Mouse (Mus musculus) hindbrain, postnatal 0 days (tissue): Measurements from ENCODE around the gene Tsr1. TPM values are rescaled to one million over a fixed set of nuclear protein-coding genes. Genes with fewer than 3 reads are reported as not detected.

Experiments used
- ATAC-seq: fragments of 200-750 bp; cut with Nextera tagmentation; 2 replicates; pipeline ENCODE4 v1.8.0; 2017; ENCODE audit warnings: mild to moderate bottlenecking, moderate TSS enrichment, moderate library complexity
- DNase-seq: peaks from one replicate; pipeline ENCODE4 v3.0.0-alpha.2; 2015; ENCODE audit warnings: low spot score
- H3K27ac ChIP-seq: fragments of 300-500 bp; sonication (generic); 2 replicates; pipeline ENCODE4 v1.5.1; 2014; ENCODE audit warnings: mild to moderate bottlenecking
- H3K27me3 ChIP-seq: fragments of 300-500 bp; sonication (generic); 2 replicates; pipeline ENCODE4 v1.6.1; 2014; ENCODE audit warnings: low read length, mixed read lengths; ENCODE audit not compliant: insufficient read depth
- H3K36me3 ChIP-seq: fragments of 300-500 bp; sonication (generic); 2 replicates; pipeline ENCODE4 v1.6.1; 2014; ENCODE audit warnings: low read length, mixed read lengths; ENCODE audit not compliant: insufficient read depth
- H3K4me1 ChIP-seq: fragments of 300-500 bp; sonication (generic); 2 replicates; pipeline ENCODE4 v1.6.1; 2014; ENCODE audit warnings: antibody characterized with exemption, low read length, mixed read lengths; ENCODE audit not compliant: insufficient read depth
- H3K4me2 ChIP-seq: fragments of 300-500 bp; sonication (generic); 2 replicates; pipeline ENCODE4 v1.6.1; 2014; ENCODE audit warnings: low read depth, mild to moderate bottlenecking, low read length, moderate library complexity, mixed read lengths
- H3K4me3 ChIP-seq: fragments of 300-500 bp; sonication (generic); 2 replicates; pipeline ENCODE4 v1.5.1; 2014; ENCODE audit warnings: low read length
- H3K9ac ChIP-seq: fragments of 300-500 bp; sonication (generic); replicated peaks from 2 replicates; pipeline ENCODE4 v1.6.1; 2014; ENCODE audit warnings: mild to moderate bottlenecking, low read length, moderate library complexity, mixed read lengths
- H3K9me3 ChIP-seq: fragments of 300-500 bp; sonication (generic); 2 replicates; pipeline ENCODE4 v1.6.1; 2016; ENCODE audit warnings: low read length, mixed read lengths
- CTCF ChIP-seq: IDR thresholded peaks from 2 replicates; pipeline ENCODE4 v1.5.1; 2016; ENCODE audit warnings: antibody characterized with exemption, control low read depth, low read depth
- WGBS: fragments of 180-500 bp; shearing (Covaris S2); extraction: QIAGEN DNeasy Blood & Tissue Kit; methylation state at CpG from one replicate; pipeline ENCODE4 v1.1.7; 2014; 5-methylcytosine and 5-hydroxymethylcytosine counted together
- polyA plus RNA-seq: library from polyadenylated mRNA; unstranded; fragments of >200 nt; fragmentation: Nextera tagmentation; extraction: Ambion mirVana; gene quantifications from 2 replicates; pipeline ENCODE4 v1.2.1, GENCODE M21; 2015
- total RNA-seq: library from RNA; depleted of rRNA; stranded (reverse); fragments of >200 nt; gene quantifications from 2 replicates; pipeline ENCODE4 v1.2.3, GENCODE M21; 2014; rRNA removed

Gene Tsr1
- total RNA-seq = 20.3 and 34.1 TPM in 2 replicates
- polyA plus RNA-seq = 21.1 and 22.0 TPM in 2 replicates

- H3K9me3 ChIP-seq = no peaks in the 10 kb centered on the region
- peak within 1 kb of the TSS; percentile 82 for H3K9ac ChIP-seq
- ATAC-seq (peak; percentile 93), DNase-seq (peak; percentile 97)
- no peak; the same call in 1 of the 2 replicates for TF ChIP-seq CTCF
- peaks cover 31% of the 10 kb centered on the region for H3K36me3 ChIP-seq
- H3K4me2 ChIP-seq = peak within 1 kb of the TSS; percentile 58
- H3K4me3 ChIP-seq = peak within 1 kb of the TSS; percentile 78
- peak within 1 kb of the TSS; percentile 92 for H3K27ac ChIP-seq
- WGBS = under 1% methylated on average over 54 of the region's 54 CpGs
- H3K4me1 ChIP-seq = no peaks in the 10 kb centered on the region
- H3K27me3 ChIP-seq = no peaks in the 10 kb centered on the region
Measured at GRCm38 (mm10) chr11:74897678-74898516, at the start of gene Tsr1. Tsr1 (plus strand) TSS chr11:74898071.

- H3K4me3 ChIP-seq = no peak overlapping the region
- H3K27me3 ChIP-seq = no peaks in the 10 kb centered on the region
- no peaks in the 10 kb centered on the region for H3K4me1 ChIP-seq
- no peaks in the 10 kb centered on the region; the same call in 1 of the 2 replicates for H3K36me3 ChIP-seq
- no peak for TF ChIP-seq CTCF
- no peak overlapping the region for H3K4me2 ChIP-seq
- H3K9me3 ChIP-seq = no peaks in the 10 kb centered on the region
- H3K9ac ChIP-seq = no peak overlapping the region
- DNase-seq = no peak
- 80% methylated on average over 14 of the region's 14 CpGs for WGBS
- no peak overlapping the region for H3K27ac ChIP-seq
- no peak for ATAC-seq
Measured at GRCm38 (mm10) chr11:74850998-74851661, 46.7 kb upstream of the Tsr1 start.

- H3K4me3 ChIP-seq = no peak overlapping the region
- no peak for ATAC-seq
- 91% methylated on average over 9 of the region's 9 CpGs for WGBS
- no peaks in the 10 kb centered on the region for H3K9me3 ChIP-seq
- no peak overlapping the region for H3K4me2 ChIP-seq
- no peak for TF ChIP-seq CTCF
- no peaks in the 10 kb centered on the region for H3K4me1 ChIP-seq
- H3K9ac ChIP-seq = no peak overlapping the region
- H3K27ac ChIP-seq = no peak overlapping the region
- no peak for DNase-seq
- H3K36me3 ChIP-seq = peaks cover 25% of the 10 kb centered on the region; the same call in 1 of the 2 replicates
- H3K27me3 ChIP-seq = no peaks in the 10 kb centered on the region
Measured at GRCm38 (mm10) chr11:74857756-74858155, 40.1 kb upstream of the Tsr1 start.

GRCm38 (mm10) chr11:74862129-74862528 lies 35.7 kb upstream of the Tsr1 start:
- Histone ChIP-seq H3K27me3 (no peaks in the 10 kb centered on the region), H3K36me3 (peaks cover 39% of the 10 kb centered on the region; the same call in 1 of the 2 replicates), H3K9me3 (no peaks in the 10 kb centered on the region), H3K9ac (no peak overlapping the region), H3K27ac (no peak overlapping the region), H3K4me1 (peaks cover 4% of the 10 kb centered on the region), H3K4me3 (no peak overlapping the region), H3K4me2 (no peak overlapping the region)
- WGBS = 83% methylated on average over 5 of the region's 5 CpGs
- no peak for ATAC-seq
- DNase-seq = no peak
- TF ChIP-seq CTCF = no peak

- DNase-seq (no peak), ATAC-seq (no peak)
- Histone ChIP-seq H3K27me3 (no peaks in the 10 kb centered on the region), H3K36me3 (peaks cover 37% of the 10 kb centered on the region; the same call in 1 of the 2 replicates), H3K4me2 (no peak overlapping the region), H3K4me3 (no peak overlapping the region), H3K9me3 (no peaks in the 10 kb centered on the region), H3K9ac (no peak overlapping the region), H3K4me1 (peaks cover 7% of the 10 kb centered on the region), H3K27ac (no peak overlapping the region)
- 27% methylated on average over 11 of the region's 11 CpGs for WGBS
- peak; percentile 67 for TF ChIP-seq CTCF
Measured at GRCm38 (mm10) chr11:74863471-74863870, 34.4 kb upstream of the Tsr1 start.

- H3K4me1 ChIP-seq = peaks cover 7% of the 10 kb centered on the region
- no peak overlapping the region for H3K4me3 ChIP-seq
- DNase-seq (no peak), ATAC-seq (no peak)
- 84% methylated on average over 9 of the region's 9 CpGs for WGBS
- H3K27me3 ChIP-seq = no peaks in the 10 kb centered on the region
- no peak for TF ChIP-seq CTCF
- H3K9me3 ChIP-seq = no peaks in the 10 kb centered on the region
- H3K36me3 ChIP-seq = peaks cover 39% of the 10 kb centered on the region; the same call in 1 of the 2 replicates
- no peak overlapping the region for H3K4me2 ChIP-seq
- H3K27ac ChIP-seq = no peak overlapping the region
- no peak overlapping the region for H3K9ac ChIP-seq
Measured at GRCm38 (mm10) chr11:74864421-74864820, 33.5 kb upstream of the Tsr1 start.
